Mouse (Mus musculus) brown adipose tissue, adult 24 weeks (tissue): ENCODE measurements at regions not wholly inside any gene's neighbourhood (a gene's known extent, or its start where the extent isn't known, plus 50 kb on each side); places are given as distances from the start of the nearest gene placed in this dataset.
A peak's percentile ranks its signal among the peaks of the same experiment; 100 is the strongest.

Experiments
- H3K27ac ChIP-seq: fragments of 200-500 bp; replicated peaks from 2 replicates; pipeline ENCODE4 v1.5.1; 2012; ENCODE audit warnings: low read depth, mild to moderate bottlenecking, low read length
- H3K4me1 ChIP-seq: fragments of 200-500 bp; 2 replicates; pipeline ENCODE4 v1.6.1; 2012; ENCODE audit warnings: low read length, mixed read lengths; ENCODE audit not compliant: control insufficient read depth, insufficient read depth, insufficient read length
- H3K4me3 ChIP-seq: fragments of 200-500 bp; 2 replicates; pipeline ENCODE4 v1.5.1; 2012; ENCODE audit warnings: low read depth, mild to moderate bottlenecking, low read length, moderate library complexity; ENCODE audit not compliant: insufficient read depth

DNA sequence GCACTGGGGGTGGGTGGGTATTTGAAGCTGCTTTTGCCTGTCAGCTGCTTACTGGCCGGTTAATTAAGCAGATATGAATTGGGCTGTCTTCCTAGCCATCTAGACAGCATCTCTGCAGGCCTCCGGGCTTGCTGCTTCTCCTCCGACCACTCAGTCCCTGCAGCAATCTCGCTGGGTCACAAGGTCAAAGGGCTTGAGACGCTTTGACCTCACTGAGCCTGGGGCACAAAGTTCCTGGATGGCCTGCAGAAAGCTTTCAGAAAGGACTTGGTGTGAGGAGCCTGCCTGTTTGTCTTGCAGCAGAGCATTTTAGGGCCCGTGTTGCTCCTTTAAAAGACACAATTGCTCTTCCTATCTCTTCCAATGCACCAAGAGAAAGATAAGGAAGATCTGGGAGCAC, 83.7 kb upstream of the Ppp2r5a start:
- Histone ChIP-seq H3K27ac (no peak overlapping the region), H3K4me3 (no peak overlapping the region), H3K4me1 (peaks cover 10% of the 10 kb centered on the region)

DNA sequence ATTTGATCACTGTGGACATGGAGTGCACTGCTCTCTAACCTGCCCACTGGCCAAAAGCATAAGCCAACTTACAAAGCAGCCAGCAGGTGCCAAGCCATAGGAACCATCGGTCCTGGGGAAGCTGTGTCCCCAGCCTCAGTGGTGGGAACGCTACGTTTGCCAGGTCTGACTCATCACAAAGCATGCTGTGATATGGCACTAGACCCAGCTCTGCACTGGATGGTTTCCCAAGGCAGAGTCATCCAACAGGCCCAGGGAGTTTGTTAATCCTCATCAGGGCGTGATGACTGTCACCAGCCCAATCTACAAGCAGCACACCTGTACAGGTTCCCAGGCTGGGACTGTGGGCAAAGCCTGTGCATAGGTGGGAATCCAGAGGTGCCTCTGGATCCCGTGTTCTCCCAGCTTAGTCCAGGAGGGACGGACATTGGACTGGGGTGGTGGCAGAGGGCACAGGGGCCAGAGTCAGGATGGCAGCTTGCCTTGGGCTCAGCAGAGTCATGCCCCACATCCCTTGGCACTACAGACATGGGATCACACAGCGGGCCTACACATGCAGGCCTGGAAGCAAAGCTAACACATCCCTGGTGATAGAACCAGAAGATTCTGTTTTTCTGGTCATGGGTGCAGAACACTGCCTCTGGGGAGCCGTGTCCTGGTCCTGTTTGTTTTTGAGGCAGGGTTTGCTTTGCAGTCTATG, 81.8 kb upstream of the Ppp2r5a start:
- no peak overlapping the region for H3K4me3 ChIP-seq
- no peak overlapping the region for H3K27ac ChIP-seq
- H3K4me1 ChIP-seq: peaks cover 12% of the 10 kb centered on the region

DNA sequence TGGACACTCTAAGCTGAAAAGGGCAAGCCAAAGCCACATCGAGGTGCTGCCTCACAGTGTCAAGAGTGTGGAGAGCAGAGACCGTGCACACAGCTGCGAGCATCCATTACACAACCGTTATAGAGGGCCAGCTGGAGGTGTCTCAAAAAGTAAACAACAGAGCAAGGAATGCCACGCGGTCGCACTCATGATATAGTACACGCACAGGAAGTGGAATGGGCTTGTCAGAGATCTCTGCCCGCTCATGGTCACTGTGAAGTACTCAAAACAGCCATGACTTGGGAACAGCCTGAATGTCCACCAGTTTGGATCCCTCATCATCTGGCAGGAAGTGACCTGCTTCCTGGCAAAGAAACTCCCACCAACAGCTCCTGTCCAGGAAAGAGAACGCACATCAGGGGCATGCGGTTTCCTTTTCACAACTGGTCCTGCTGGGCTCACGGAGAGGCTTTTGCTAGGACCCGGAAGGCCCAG, 76.9 kb upstream of the Ppp2r5a start:
- Histone ChIP-seq H3K4me3 (no peak overlapping the region), H3K27ac (peak overlapping the region; percentile 92), H3K4me1 (peaks cover 19% of the 10 kb centered on the region)

DNA sequence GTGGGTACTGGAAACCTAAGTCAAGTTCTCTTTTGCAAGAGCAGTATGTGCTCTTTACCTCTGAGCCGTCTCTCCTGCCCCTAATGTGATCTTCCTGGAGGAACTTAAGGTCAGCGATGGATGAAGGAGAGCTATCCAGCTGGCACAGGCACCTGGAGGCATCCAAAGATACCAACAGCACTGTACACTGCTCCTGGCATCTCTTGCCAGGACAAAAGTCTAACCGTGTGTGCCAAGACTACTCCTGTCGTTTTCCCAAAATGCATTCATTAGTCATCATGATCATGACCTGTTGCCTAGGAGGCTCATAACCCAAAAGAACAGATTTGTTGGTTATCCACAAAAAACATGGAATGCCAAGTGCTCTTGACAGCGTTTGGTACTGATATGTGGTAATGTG, 69.5 kb upstream of the Ppp2r5a start:
- H3K4me1 ChIP-seq: peaks cover 18% of the 10 kb centered on the region
- no peak overlapping the region for H3K4me3 ChIP-seq
- H3K27ac ChIP-seq: peak overlapping the region; percentile 81

DNA sequence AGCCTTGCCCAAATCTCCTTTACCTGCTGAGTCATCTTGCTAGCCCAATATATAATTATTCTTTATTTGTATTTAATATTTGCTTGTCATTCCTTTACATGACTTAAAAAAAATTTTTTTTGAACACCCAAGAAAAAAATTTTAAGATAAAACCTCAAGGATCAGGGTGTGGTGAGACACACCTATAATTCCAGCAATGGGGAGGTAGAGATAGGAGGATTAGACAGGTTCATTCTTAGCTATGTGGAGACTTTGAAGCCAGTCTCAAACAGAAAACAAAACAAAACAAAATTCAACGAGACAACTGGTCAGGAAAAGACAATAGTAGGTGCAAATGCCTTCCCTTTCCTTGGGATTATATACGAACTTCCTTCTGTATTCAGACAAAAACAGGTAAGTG, 68.4 kb upstream of the Ppp2r5a start:
- Histone ChIP-seq H3K27ac (peak overlapping the region; percentile 65), H3K4me3 (no peak overlapping the region), H3K4me1 (peaks cover 20% of the 10 kb centered on the region)

DNA sequence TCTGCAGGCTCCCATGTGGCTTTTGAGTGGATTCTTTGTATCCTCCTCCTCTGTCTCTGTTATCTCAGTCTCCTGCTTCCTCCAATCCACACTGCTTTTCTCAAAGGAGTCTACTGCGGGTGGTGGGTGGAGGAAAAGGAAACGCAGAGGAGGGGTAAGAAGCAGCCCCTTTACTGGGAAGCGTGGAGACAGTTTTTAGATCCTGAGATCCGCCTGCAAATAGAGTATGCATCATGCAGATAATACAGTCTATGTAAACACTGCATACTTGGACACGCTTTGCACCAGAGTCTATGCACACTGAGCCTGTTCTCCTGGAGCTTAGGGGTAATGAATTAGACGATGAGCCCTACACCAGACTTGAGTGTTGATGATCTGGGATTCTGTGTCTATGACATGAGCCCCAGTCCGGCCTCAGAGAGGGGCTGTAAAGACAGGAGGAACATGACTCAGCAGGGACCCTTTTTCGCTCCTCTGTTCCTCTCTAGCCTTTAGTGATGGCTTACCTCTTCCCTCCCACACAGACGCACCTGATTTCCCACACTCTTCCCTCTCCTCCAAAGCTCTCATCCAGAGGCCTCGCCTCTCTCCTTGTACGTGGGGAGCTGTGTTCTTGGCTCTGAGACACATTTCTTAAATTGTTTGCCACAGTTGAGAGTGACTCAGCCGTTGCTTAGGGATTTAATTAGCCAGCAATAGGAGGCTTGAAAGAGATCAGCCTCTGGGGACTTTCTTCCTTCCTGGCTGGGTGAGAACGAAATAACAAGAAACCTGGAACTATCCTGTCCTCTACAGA, 67.3 kb upstream of the Ppp2r5a start:
- H3K27ac ChIP-seq: peak overlapping the region; percentile 93
- peaks cover 16% of the 10 kb centered on the region for H3K4me1 ChIP-seq
- H3K4me3 ChIP-seq: no peak overlapping the region

DNA sequence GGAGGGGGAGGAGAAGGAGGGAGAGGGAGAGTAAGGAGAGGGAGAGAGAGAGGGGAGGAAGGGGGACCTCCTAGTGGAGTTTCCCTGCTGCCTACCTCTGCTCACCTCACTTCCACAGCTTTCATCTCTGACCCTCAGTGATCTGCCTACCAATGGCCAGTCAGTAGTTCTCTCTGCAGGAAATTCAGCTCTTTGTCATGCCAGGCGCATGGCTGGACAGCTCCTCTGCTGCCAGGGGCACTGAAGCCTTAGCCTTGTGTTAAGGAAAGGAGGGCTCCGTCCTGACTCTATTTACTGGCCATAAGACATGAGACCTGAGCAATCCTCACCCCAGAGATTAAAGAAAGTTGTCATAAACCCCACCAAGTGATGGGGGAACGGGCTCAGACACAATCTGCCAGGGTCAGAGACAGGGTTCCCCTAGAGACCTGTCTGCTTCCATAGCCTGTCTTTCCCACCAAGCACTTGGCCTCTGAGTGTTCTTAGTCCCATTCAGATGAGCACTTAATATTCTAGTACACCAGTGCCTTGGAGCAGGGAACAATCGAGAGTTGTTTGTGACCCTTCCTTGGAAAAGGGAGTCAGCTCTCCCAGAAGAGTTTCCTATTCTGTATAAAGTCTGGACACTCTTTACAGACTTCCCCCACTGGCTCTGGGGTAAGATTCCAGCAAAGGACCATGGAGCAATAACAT, 65.9 kb upstream of the Ppp2r5a start:
- Histone ChIP-seq H3K27ac (peak overlapping the region; percentile 93; the same call in 1 of the 2 replicates), H3K4me3 (no peak overlapping the region), H3K4me1 (peaks cover 16% of the 10 kb centered on the region)

DNA sequence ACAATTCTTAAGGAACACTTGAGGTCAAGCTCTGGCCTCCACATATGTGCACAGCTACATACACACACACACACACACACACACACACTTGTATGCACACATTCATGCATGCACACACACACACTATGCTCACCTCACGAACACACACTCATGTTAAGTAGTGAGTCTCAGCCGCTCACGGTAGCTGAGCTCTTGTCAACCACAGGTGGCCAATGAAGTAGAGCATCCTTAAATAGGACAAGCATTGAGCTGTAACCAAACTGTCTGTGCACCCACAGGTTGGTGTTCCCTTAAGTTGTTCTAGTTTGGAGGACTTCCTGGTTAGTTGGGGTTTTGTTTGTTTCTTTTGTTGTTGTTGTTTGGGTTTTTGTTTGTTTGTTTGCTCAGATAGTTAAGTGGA, 63.2 kb upstream of the Ppp2r5a start:
- Histone ChIP-seq H3K4me1 (peaks cover 18% of the 10 kb centered on the region), H3K27ac (no peak overlapping the region), H3K4me3 (no peak overlapping the region)

DNA sequence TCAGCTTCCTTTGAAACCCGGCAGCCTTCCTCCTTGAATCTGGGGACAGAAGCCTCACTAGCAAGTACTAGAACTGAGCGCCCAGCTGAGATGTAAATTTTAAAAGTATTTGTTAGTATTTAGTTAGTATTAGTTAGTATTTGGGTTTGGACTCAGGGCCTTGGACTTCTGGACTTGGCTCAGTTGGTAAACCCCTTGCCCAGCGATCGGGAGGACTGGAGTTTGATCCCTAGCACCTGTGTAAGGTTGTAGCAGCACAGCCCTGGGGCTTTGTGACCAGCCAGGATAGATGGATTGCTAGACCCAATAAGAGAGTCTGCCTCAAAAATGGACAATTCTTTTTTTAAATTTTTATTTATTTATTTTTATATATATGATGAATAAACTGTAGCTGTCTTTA, 62.7 kb upstream of the Ppp2r5a start:
- Histone ChIP-seq H3K4me3 (no peak overlapping the region), H3K4me1 (peaks cover 17% of the 10 kb centered on the region), H3K27ac (no peak overlapping the region)

DNA sequence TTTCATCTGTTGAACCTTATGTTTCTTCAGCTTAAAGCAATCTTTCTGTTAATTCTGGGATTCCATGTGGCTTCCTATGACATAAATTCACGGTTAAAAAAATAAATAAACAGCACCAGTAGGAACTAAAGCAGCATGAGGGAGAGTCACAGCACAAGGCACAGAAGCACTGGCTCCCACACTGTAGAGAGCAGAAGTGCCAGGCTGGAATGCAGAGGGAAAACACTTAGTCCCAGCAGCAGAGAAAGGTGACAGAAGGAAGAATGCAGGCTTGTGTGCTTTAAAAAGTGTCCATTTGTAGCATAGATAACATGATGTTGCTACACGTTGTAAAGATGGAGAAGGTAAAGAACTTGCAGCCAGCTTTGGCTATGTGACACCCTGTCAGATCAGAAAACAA, 62.1 kb upstream of the Ppp2r5a start:
- Histone ChIP-seq H3K27ac (0 out of 2 replicates have a peak overlapping the region, but pooled peaks have one; percentile 18), H3K4me1 (peaks cover 18% of the 10 kb centered on the region), H3K4me3 (no peak overlapping the region)

GRCm38 (mm10) chr1:191461811-191462491, 58.9 kb upstream of the Ppp2r5a start:
- peak overlapping the region; percentile 97 for H3K27ac ChIP-seq
- H3K4me1 ChIP-seq: peaks cover 31% of the 10 kb centered on the region
- peak overlapping the region; percentile 19 for H3K4me3 ChIP-seq

- no peak overlapping the region for H3K4me3 ChIP-seq
- H3K27ac ChIP-seq: no peak overlapping the region; the same call in 1 of the 2 replicates
- peaks cover 36% of the 10 kb centered on the region for H3K4me1 ChIP-seq
Observed at GRCm38 (mm10) chr1:191459066-191459465, 56.0 kb upstream of the Ppp2r5a start.

DNA sequence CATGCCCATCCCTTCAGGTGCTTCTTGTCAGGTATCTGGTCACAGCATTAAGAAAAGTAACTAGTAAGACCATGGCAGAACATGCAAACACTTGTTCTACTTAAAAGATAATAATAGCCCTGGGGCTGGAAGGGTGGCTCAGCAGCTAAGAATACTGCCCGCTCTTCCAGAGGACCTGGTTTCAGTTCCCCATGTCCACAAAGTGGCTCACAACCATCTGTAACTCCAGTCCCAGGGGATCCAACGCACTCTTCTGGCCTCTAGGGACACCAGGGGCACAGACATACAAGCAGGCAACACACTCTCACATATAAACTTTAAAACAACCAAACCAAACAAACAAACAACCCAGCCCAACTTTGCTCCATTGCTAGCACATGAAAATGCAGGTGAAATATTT, 55.2 kb upstream of the Ppp2r5a start:
- no peak overlapping the region for H3K4me3 ChIP-seq
- H3K4me1 ChIP-seq: peaks cover 44% of the 10 kb centered on the region
- H3K27ac ChIP-seq: peak overlapping the region; percentile 26

- Histone ChIP-seq H3K4me3 (no peak overlapping the region), H3K4me1 (peaks cover 42% of the 10 kb centered on the region), H3K27ac (peak overlapping the region; percentile 65)
Observed at GRCm38 (mm10) chr1:191457103-191457502, 54.0 kb upstream of the Ppp2r5a start.

GRCm38 (mm10) chr1:191454604-191455003, 51.5 kb upstream of the Ppp2r5a start:
- H3K4me1 ChIP-seq: peaks cover 37% of the 10 kb centered on the region
- peak overlapping the region; percentile 31 for H3K4me3 ChIP-seq
- peak overlapping the region; percentile 98 for H3K27ac ChIP-seq
